Mouse (Mus musculus) fibroblast of lung, adult 2 months (primary cell): ENCODE measurements at regions not wholly inside any gene's neighbourhood (a gene's known extent, or its start where the extent isn't known, plus 50 kb on each side); places are given as distances from the start of the nearest gene placed in this dataset.

ENCODE experiments used
- DNase-seq: peaks from one replicate; pipeline ENCODE4 v3.0.0-alpha.2; 2011; ENCODE audit warnings: low read depth

- DNase-seq, result peak; percentile 73
Measured at GRCm38 (mm10) chr9:101445764-101446163, 194.2 kb upstream of the Ppp2r3a start.

GRCm38 (mm10) chr9:101445293-101445692, 193.7 kb upstream of the Ppp2r3a start:
- peak; percentile 70 for DNase-seq

- no peak for DNase-seq
Measured at GRCm38 (mm10) chr9:101439856-101440255, 188.3 kb upstream of the Ppp2r3a start.

GRCm38 (mm10) chr9:101438564-101439180, 187.1 kb upstream of the Ppp2r3a start:
- peak; percentile 75 for DNase-seq

GRCm38 (mm10) chr9:101424974-101425670, 173.5 kb upstream of the Ppp2r3a start:
- DNase-seq, result no peak

- no peak for DNase-seq
Measured at GRCm38 (mm10) chr9:101423041-101423440, 171.4 kb upstream of the Ppp2r3a start.

GRCm38 (mm10) chr9:101422006-101422405, 170.4 kb upstream of the Ppp2r3a start:
- DNase-seq, result no peak

GRCm38 (mm10) chr9:101421136-101421535, 169.5 kb upstream of the Ppp2r3a start:
- no peak for DNase-seq

- no peak for DNase-seq
Measured at GRCm38 (mm10) chr9:101420181-101420580, 168.6 kb upstream of the Ppp2r3a start.

GRCm38 (mm10) chr9:101417660-101418059, 166.1 kb upstream of the Ppp2r3a start:
- DNase-seq, result no peak

- DNase-seq, result no peak
Measured at GRCm38 (mm10) chr9:101416321-101416720, 164.7 kb upstream of the Ppp2r3a start.

GRCm38 (mm10) chr9:101413071-101413633, 161.6 kb upstream of the Ppp2r3a start:
- no peak for DNase-seq

- DNase-seq, result no peak
Measured at GRCm38 (mm10) chr9:101411951-101412350, 160.4 kb upstream of the Ppp2r3a start.

GRCm38 (mm10) chr9:101411532-101411880, 159.9 kb upstream of the Ppp2r3a start:
- DNase-seq, result no peak

GRCm38 (mm10) chr9:101410783-101411531, 159.4 kb upstream of the Ppp2r3a start:
- no peak for DNase-seq

- no peak for DNase-seq
Measured at GRCm38 (mm10) chr9:101410348-101410747, 158.8 kb upstream of the Ppp2r3a start.

- DNase-seq, result no peak
Measured at GRCm38 (mm10) chr9:101408116-101408515, 156.5 kb upstream of the Ppp2r3a start.

- no peak for DNase-seq
Measured at GRCm38 (mm10) chr9:101407141-101407540, 155.5 kb upstream of the Ppp2r3a start.

GRCm38 (mm10) chr9:101404441-101405081, 153.0 kb upstream of the Ppp2r3a start:
- DNase-seq, result peak; percentile 33

- no peak for DNase-seq
Measured at GRCm38 (mm10) chr9:101404034-101404433, 152.4 kb upstream of the Ppp2r3a start.

GRCm38 (mm10) chr9:101402544-101403194, 151.1 kb upstream of the Ppp2r3a start:
- no peak for DNase-seq

- no peak for DNase-seq
Measured at GRCm38 (mm10) chr9:101401416-101401815, 149.8 kb upstream of the Ppp2r3a start.
